Mouse (Mus musculus) retina, postnatal 1 day (tissue): ENCODE data around the gene Myl9.

Source experiments
- DNase-seq: peaks from one replicate; pipeline ENCODE4 v3.0.0-alpha.2; 2012

Gene Myl9

GRCm38 (mm10) chr2:156764747-156765146 lies 10.5 kb upstream of the Myl9 start:
- DNase-seq: peak; percentile 16

GRCm38 (mm10) chr2:156765593-156765992 lies 9.6 kb upstream of the Myl9 start:
- no peak for DNase-seq

GRCm38 (mm10) chr2:156766227-156767019 lies 8.8 kb upstream of the Myl9 start:
- DNase-seq: no peak

GRCm38 (mm10) chr2:156767108-156767507 lies 8.1 kb upstream of the Myl9 start:
- DNase-seq: no peak

- DNase-seq: no peak
Measured at GRCm38 (mm10) chr2:156769274-156769673, 5.9 kb upstream of the Myl9 start.

- DNase-seq: peak; percentile 22
Measured at GRCm38 (mm10) chr2:156773470-156773869, 1.8 kb upstream of the Myl9 start.

- no peak for DNase-seq
Measured at GRCm38 (mm10) chr2:156774035-156774737, 1.0 kb upstream of the Myl9 start.

- DNase-seq: no peak
Measured at GRCm38 (mm10) chr2:156775455-156776435, 525 bp downstream of the Myl9 start.

GRCm38 (mm10) chr2:156776907-156777306 lies 1.7 kb downstream of the Myl9 start:
- no peak for DNase-seq

GRCm38 (mm10) chr2:156777326-156778004 lies 2.2 kb downstream of the Myl9 start:
- peak; percentile 11 for DNase-seq

- DNase-seq: no peak
Measured at GRCm38 (mm10) chr2:156778571-156778970, 3.4 kb downstream of the Myl9 start.

GRCm38 (mm10) chr2:156779036-156779435 lies 3.8 kb downstream of the Myl9 start:
- peak; percentile 12 for DNase-seq

GRCm38 (mm10) chr2:156779488-156779887 lies 4.3 kb downstream of the Myl9 start:
- no peak for DNase-seq

GRCm38 (mm10) chr2:156780129-156780528 lies 4.9 kb downstream of the Myl9 start:
- no peak for DNase-seq

- DNase-seq: peak; percentile 68
Measured at GRCm38 (mm10) chr2:156780752-156781151, 5.5 kb downstream of the Myl9 start.

GRCm38 (mm10) chr2:156781281-156781680 lies 6.1 kb downstream of the Myl9 start:
- no peak for DNase-seq

- no peak for DNase-seq
Measured at GRCm38 (mm10) chr2:156781836-156782480, 6.7 kb downstream of the Myl9 start.

GRCm38 (mm10) chr2:156782481-156783348 lies 7.5 kb downstream of the Myl9 start:
- no peak for DNase-seq

- no peak for DNase-seq
Measured at GRCm38 (mm10) chr2:156783349-156783728, 8.1 kb downstream of the Myl9 start.

GRCm38 (mm10) chr2:156784016-156784585 lies 8.9 kb downstream of the Myl9 start:
- DNase-seq: no peak

- DNase-seq: no peak
Measured at GRCm38 (mm10) chr2:156784891-156785290, 9.7 kb downstream of the Myl9 start.
